Mouse (Mus musculus): Measurements from ENCODE around the gene Trpm3.
"Not testable (repeated sequence)": the region's sequence is repeated elsewhere in the genome, so short reads cannot be mapped to it uniquely, and the experiment has no call there.

Trpm3 gene

DNA sequence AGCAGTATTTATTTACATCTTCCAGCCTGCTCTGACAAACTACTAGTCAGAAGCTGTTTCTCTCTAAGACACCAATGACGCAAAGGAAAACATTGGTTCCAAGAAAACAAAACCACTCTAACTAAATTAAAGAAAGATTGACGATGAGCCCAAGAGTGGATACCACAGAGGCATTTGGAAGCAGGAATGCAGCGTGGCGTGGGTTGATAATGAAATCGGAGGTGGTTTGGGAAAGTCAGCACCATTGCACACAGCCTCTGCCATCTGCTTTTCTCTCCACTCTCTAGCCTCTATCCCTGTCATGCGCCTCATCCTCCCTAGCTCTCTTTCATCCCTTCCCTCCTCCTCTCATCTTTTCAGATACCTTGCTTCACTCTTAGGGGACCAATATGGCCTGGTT, 826.6 kb downstream of the Trpm3 start:
- no peak for DNase-seq (ENCODE audit: low read depth, low spot score)

DNA sequence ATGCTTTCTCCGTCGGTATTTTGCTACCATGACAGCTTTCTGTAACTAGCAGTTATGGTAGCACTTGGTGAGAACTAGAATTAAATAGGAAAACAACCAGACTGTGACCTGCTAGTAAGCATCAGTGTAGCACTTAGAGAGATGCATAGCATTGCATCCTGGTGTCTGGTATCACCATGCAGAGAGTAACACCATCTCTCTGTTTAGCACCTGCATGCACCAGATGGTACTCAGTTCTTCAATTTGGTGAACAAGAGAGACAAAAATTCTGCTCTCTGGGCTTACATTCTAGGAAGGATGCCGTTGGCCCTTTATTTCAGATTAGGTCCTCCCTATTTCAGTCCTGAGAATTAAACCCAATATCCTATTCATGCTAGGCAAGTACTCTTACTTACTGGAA, 834.4 kb downstream of the Trpm3 start:
- no peak for DNase-seq (ENCODE audit: low read depth, low spot score)

DNA sequence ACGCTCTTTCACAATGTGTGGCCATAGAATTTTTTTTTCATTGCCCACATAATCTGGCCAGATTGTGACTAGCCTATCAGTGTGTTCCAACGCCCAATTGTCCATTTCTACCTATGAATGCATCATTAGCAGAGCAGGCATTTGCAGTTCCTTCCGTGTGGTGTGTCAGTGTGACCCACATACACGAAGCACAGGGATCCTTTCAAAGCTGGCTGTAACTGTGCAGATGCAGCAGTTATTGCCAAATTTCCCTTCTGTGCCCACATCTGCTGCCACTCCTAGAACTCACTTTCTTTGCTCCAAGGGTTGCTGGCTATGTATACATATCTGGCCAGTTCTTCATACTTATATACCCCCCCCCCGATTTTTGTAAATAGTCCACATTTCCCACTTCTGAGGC, 834.9 kb downstream of the Trpm3 start:
- DNase-seq (ENCODE audit: low read depth, low spot score), result no peak

DNA sequence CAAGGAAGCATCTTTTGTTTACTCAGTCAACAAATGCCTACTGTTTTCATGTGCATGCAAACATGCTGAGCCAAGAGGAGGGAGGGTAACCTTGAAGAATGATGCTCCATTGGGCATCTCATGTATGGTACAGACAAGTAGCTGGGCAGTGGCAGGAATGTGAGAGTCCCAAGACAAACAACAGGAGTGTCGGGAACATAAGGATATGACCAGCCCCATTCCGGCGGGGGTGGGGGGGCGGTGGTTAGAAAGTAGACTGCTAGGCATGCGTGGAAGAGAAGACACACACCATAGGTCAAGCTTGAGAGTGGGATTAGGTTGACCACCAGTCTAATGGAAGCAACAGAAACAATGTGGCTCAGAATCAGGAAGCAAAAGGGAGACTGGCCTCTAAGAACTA, 837.0 kb downstream of the Trpm3 start:
- no peak for DNase-seq (ENCODE audit: low read depth, low spot score)

DNA sequence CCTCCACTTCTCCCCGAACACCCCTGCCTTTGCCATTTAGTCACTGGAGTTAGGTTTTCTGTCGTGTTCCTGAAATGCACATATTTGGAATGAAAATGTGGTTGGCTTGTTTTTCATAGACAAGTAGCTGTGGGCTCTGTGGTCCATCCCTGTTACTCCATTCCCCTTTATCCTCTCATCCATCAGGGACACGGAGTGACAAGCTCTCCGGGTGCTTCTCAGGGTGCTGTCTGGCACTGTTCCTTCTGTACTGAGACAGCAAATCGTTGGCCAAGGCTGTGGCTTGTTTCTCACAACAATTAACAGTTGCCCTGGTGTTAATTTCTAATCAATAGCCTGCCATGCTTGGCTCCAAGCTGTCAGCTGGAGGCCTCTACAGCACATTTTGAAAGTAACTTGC, 838.7 kb downstream of the Trpm3 start:
- DNase-seq (ENCODE audit: low read depth, low spot score), result no peak

DNA sequence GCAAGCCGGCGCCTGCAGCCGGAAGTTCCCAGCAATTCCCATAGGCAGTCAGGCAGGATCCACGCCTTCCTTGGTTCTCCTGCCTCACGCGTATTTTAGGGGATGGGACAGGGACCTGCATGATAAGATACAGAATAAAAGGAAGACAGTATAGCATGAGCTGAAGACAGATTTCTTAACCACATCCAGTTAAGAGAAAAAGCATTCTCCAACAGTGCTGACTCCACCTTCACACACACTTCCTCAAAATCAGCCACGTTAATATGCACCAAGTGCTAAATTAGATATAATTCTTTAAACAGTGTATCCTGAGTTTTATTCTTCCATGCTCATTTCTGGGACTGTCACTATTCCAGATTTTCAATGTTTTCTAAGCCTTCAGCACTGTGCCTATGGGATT, 839.9 kb downstream of the Trpm3 start:
- no peak for DNase-seq (ENCODE audit: low read depth, low spot score)

DNA sequence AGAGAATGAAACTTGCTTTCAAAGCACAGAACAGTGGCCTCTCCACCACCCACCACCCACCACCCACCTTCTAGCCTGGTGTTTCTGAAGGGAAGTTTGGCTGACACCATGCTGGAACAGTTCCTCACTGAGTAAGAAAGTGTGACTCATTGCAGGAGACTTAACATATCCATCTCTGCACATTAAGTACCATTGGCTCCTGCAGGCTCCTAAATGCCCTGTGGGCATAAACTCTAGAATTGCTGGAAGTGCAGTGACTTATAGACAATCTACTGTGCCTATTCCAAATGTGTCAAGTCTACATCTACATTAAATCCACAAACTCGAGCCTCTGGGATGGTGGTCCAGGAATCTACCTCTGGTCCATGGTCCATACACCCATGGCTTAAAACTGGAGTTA, 840.3 kb downstream of the Trpm3 start:
- no peak for DNase-seq (ENCODE audit: low read depth, low spot score)

DNA sequence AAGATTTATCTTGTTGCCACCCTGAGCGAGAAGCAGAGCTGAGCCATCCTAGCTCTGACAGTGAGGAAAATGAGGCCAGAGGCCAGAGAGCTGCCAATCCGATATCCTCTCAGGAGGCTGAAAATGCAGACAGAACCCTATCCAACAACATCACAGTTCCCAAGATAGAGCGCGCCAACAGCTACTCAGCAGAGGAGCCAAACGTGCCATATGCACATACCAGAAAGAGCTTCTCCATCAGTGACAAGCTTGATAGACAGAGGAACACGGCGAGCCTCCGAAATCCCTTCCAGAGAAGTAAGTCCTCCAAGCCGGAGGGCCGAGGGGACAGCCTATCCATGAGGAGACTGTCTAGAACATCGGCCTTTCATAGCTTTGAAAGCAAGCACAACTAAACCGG, 849.1 kb downstream of the Trpm3 start:
- DNase-seq (ENCODE audit: low read depth, low spot score), result no peak

DNA sequence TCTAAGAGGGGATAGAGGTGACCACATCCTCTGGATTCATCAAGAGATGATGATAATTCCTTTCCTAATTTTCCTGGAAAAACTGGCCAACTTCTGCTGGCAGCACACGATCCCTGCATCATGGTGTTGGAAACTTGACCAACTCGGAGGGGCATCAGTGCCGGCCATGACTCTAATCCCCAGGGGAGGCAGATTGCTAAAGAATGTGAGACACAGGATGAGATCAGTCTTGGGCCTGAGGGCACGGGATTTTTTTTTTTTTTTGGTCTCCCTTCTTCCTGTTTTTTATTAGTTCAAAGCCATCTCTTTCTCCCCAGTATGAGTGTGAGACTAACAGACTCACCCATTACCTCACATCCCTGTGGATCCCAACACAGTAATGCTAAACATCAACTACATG, 855.1 kb downstream of the Trpm3 start:
- DNase-seq (ENCODE audit: low read depth, low spot score), result no peak

DNA sequence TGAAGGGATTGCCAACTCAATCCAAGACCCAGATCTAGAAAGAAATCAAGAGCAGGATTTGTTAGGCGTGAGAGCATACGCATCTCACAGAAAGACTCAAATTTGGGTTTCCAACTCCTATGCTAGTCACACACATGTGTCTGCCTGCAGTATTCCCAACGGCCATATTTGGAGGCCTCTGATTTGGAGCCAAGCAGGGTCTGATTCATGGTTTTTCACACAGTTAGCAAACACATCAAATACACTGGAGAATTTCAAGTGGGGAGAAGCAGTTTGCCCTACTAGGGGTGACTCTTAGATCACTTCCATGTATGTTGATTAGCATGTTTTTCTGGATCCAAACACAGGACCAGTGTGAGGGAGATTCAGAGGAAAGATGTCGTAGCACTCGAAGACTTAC, 855.7 kb downstream of the Trpm3 start:
- DNase-seq (ENCODE audit: low read depth, low spot score), result no peak

DNA sequence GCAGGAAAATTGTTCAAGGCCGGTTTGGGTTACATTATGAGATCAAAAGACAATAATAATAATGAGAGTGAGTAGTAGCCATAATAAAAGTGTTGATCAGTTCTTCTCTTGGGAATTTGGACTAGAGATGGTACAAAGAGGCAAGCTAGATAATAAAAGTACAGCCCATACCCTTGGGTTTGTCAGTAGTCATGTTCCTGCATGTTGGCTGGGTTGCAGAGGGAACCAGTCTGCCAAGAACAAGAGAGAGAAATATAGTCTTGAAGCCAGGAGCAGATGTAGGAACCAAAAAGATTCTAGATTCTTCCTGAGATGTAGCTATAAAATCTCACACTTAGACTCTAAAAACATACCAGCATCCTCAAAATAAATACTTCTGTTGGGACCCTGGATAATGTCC, 861.4 kb downstream of the Trpm3 start:
- no peak for DNase-seq (ENCODE audit: low read depth, low spot score)

DNA sequence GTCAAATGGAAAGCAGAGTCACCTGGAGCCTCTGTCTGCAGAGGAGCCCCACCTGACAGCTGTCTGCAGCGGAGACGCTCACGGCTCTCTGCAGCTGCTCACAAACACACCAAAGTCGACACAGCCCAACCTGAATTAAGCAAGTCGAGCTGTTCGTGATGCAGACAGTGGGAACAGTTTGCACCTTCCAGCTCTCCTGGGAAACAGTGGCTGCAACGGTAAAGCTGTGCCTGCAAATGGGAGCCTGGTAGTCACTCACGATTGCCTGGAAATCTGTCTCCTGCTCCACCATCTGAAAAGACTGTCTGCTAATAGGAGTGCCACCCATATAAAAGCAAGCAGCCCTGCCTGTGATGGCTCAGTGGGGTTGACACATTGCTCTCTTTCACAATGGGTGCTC, 865.0 kb downstream of the Trpm3 start:
- DNase-seq (ENCODE audit: low read depth, low spot score), result no peak

DNA sequence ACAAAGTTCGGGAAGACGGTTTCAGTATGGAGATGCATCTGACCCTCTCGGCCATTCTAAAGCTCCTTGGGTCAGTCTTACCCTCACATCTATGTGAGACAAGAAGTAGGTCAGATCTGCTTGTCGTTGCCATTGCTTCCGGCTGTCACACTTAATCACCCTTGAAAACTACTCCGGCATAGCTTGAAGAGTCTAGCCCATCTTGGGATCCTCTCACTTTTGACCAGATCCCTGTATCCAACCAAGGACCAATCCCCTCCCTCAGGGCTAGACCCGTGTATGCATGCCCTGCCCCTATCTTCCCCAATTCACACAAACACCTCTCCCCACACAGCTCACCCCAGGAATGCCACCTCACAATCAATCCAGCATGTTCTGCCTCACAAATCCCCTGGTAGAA, 867.0 kb downstream of the Trpm3 start:
- DNase-seq (ENCODE audit: low read depth, low spot score), result no peak

DNA sequence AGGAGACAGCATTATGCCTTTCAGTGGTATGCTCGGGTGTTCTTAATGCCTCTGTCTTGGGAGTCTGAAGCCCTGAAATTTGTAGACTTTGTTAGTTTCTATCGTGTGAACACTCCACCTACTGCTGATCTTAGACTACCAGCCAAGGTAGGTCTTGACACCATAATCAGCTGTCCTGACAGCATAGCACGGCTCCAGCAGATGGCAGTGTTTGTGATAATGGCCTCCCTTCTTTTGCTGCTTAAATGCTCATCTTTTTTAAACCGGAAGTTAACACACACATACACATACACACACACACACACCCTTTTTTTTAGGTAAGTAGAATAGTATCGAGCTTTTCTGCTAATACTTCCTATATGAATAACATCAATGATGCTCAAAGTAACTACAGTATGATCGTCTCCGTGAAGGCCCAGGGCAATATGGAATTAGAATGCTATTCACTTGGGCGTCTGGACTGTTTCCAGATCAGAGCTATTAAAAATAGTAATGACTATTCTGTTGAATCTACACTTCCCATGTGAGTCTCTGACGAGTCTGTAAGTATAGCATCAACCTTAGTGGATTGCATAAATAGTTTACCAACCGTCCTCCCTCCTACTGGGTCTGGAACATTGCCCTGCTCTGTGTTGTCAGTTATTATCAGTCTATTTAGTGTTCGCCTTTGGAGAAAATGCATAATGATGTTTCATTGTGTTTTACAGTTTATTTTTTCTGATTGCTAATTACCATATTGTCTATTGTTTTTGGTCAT, 867.8 kb downstream of the Trpm3 start:
- peak; percentile 52 for DNase-seq (ENCODE audit: low read depth, low spot score)

DNA sequence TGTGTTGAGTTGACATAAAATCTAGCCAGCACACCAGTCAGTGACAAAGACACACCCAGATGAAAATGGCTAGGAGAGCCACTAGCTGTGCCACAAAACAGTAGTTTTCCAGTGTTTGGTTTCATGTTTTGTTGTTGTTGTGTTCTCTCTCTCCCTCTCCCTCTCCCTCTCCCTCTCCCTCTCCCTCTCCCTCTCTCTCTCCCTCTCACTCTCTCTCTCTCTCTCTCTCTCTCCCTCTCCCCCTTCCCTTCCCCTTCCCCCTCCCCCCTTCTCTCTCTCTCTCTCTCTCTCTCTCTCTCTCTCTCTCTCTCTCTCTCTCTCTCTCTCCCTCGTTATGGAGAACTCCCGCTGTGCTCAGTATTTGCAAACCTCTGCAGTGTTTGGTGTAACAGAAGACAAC, 874.8 kb downstream of the Trpm3 start:
- DNase-seq (ENCODE audit: low read depth, low spot score), result no peak

DNA sequence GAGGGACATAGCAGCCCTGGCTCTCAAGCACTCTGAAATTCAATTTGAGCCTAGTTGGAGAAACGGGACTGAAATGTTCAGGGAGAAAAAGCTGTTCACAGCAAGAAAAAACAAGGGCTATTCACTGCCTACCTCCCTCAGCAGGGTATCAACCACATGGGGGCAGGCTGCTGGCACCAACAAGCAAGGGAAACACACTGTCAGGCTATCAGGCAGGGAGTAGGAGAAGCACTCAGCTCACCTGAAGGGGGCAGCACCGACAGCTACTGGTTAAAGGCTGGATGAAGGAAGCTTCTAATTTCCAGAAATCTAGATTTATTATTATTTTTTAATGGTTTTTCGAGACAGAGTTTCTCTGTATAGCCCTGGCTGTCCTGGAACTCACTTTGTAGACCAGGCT, 876.7 kb downstream of the Trpm3 start:
- DNase-seq (ENCODE audit: low read depth, low spot score), result peak; percentile 39

DNA sequence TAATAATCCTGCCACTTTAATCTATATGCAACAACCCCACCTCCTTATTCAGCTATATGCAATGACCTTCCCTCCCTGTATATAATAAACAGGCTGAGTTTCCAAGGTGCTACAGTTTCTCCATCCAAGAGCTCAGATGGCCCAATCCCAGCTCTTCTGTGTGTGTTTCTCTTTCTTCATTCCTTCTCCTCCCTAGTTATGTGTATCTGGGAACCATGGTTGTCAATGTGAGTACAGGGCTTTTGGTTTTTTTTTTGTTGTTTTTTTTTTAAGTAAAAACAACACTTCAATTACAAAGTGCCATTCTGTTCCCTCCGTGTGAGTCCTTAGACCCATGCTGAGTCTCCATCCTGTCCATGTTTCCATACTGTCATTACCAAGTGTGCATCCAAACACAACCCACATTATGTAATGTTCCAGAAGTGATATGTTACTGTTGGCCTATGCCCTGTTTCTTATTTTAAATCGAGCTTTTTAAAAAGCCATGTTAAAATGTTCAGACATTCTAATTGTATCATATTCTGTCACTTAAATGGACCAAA, 879.4 kb downstream of the Trpm3 start:
- no peak for DNase-seq (ENCODE audit: low read depth, low spot score)

DNA sequence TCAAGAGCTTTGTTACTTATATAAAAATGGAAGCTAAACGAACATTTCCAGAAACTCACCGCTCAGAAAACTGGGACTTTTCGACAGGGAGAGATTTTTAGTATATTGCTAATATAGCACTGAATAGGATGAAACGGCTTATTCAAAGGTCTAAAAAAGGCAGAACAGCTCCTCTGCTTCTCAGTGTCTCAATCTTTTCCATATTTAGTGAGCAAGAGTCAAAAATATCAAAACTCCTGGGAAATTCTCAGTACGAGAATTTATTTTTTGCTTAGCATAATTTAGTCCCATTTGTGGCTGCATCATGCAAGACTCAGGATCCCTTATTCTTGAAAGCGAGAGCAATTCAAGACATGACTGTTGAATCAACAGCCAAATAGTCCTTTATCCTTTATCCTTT, 884.1 kb downstream of the Trpm3 start:
- DNase-seq (ENCODE audit: low read depth, low spot score), result no peak

DNA sequence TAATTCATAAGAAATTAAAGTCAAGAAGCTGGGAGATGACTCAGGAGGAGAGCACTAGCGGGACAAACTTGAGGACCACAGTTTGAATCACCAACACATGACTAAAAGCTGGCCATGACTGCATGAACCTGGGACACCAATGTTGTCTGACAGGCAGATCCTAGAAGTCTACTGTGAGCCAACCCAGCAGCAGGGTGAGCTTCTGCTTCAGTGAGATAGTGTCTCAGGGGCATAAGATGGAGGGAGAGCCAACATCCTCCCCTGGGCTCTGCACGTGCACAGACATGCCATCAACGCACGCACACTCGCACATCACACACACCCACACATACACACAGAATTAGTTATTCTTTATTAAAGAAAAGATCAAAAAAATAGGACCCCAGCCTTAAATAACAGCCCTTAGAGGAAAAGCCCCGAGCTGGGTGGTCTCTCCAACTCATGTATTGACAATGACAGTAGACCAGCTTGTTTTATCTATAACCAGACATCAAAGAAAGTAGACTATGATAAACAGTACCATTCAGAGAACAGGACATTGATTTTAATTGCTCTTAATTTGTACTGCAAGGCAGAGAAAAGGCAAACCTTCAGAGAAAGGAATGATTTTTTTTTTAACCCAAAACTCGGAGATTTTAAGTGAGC, 884.6 kb downstream of the Trpm3 start:
- no peak for DNase-seq (ENCODE audit: low read depth, low spot score)

DNA sequence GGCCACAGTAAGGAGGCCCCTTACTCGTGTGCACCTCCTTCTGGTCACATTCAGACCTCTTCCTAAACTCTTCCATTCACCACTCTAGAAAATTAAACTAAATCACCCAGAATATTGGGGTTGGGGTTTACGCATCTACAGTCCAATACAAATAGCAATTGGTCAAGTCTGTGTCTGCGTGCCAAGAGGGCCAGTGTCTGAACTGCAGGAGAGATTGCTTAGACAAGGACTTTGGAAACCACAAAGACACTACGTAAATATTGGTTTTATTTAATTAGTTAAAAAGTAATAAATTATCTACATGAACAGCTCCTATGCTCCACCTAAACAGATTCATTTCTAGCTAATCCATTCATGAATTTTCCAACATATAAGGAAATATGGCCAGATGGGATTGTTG, 886.0 kb downstream of the Trpm3 start:
- DNase-seq (ENCODE audit: low read depth, low spot score), result no peak

DNA sequence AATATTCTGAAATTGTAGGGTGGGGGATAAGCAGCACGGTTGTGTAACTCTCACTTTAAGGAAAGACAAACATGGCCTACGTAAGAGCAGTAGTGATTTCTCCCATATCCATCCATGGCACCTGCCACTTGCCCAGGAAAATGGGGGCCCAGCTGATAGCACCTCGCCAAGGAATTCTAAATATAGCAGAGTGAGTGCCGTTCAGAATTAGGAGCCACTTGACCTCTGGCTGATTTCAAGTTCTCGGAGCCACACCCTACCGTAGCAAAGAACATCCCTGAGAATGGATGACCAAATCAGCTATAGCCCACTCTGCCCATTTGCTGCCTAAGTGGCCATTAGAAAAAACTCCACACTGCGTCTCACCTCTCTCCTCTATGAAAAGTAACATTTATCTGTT, 887.6 kb downstream of the Trpm3 start:
- no peak for DNase-seq (ENCODE audit: low read depth, low spot score)

DNA sequence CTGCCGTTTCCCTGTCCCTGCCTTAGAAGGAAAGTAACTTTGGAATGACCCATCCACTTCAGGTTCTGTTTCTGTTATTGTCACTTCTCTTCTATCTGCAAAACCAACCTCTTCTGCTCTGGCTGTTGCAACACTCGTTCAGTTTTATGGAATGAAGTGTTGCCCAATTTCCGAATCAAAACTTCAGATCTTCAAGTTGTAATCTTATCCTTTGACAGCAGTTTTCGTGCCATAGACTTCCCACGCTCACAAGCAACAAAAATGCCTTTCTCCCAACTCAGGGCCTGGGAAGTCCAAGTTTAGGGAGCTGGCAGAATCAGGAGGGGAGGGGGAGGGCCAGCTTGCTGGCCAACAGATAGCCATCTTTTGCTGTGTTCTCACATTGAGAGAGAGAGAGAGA, 889.4 kb downstream of the Trpm3 start:
- no peak for DNase-seq (ENCODE audit: low read depth, low spot score)

DNA sequence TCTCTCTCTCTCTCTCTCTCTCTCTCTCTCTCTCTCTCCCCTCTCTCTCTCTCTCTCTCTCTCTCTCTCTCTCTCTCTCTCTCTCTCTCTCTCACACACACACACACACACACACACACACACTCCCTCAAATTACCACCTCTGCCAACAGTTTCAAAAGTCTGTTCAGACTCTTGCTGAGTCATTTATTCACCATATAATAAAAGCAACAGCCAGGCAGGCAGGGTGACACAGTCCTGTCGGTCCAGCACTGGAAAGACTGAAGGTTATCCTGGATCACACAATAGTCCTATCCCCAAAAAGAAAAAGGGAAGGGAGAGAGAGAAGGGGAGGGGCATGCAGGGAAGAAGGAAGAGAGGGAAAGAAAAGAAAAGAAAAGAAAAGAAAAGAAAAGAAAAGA, 894.5 kb downstream of the Trpm3 start:
- not testable (repeated sequence) for DNase-seq (ENCODE audit: low read depth, low spot score)
